Mouse (Mus musculus): Measurements from ENCODE around the gene Nrp1. TPM values are rescaled to one million over a fixed set of nuclear protein-coding genes. Genes with fewer than 3 reads are reported as not detected.

Nrp1 gene
- polyA plus RNA-seq, 1 experiment from 2014 or later = 75.1 TPM

MicroRNAs encoded within 50 kb of the gene (microRNA counts, 519-probe panel; counts per million panel counts)
- not detected for microRNA mmu-miR-1903

Small RNAs within 50 kb of the gene (microRNA-seq; reads per million reads assigned to microRNA genes)
- not detected for gene Mir1903

Measured in hindbrain, embryonic 15.5 days (tissue).